In genomic region chr8:34755480-34755879, GRCm38 (mm10) we compare ENCODE assay signal across 28 mouse cellular contexts.
DNase-seq lines count a peak whose midpoint lies in the region; ATAC-seq lines count a peak whose summit lies in the region.
"Had no signal": no experiment of that assay in that cellular context is flagged by ENCODE, and none has a peak within 500 bp of the region (broad histone marks: within the 10 kb centered on the region; RNA-seq: fewer than 3 reads in every experiment).

No protein-coding gene starts in this region.

- no peaks in the 10 kb centered on the region for H3K4me1 ChIP-seq in intestine, embryonic 15.5 days (replicated peaks)
- no peaks in the 10 kb centered on the region for H3K4me1 ChIP-seq in forebrain, embryonic 10.5 days
- H3K4me1 ChIP-seq: embryonic facial prominence, embryonic 12.5 days; embryonic facial prominence, embryonic 15.5 days; forebrain, embryonic 13.5 days; hindbrain, embryonic 15.5 days had no signal

- no peak overlapping the region for H3K9ac ChIP-seq in intestine, embryonic 15.5 days
- H3K9ac ChIP-seq: embryonic facial prominence, embryonic 12.5 days; embryonic facial prominence, embryonic 15.5 days; forebrain, embryonic 13.5 days; heart, embryonic 12.5 days; heart, embryonic 15.5 days; hindbrain, embryonic 15.5 days had no signal

- ATAC-seq in CD4-positive, CD25-positive, alpha-beta regulatory T cell, adult 4 months = peak; percentile 63
- ATAC-seq in intestine, embryonic 15.5 days = no peak
- ATAC-seq: forebrain, embryonic 13.5 days; forebrain, embryonic 16.5 days; intestine, postnatal 0 days; Patski had no signal

- DNase-seq in CD4-positive helper T cell, adult 2 months (ENCODE audit: low read depth, low spot score) = peak; percentile 76
- DNase-seq in induced T-regulatory cell, adult 2 months (ENCODE audit: low read depth) = peak; percentile 91
- DNase-seq in splenic B cell, adult 2 months (ENCODE audit: low read depth, low spot score) = peak; percentile 61
- no peak for DNase-seq in layer of hippocampus, postnatal 25 days (ENCODE audit: extremely low spot score in 1 of 2, low spot score in 1 of 2)
- no peak for DNase-seq in forebrain, embryonic 10.5 days (ENCODE audit: extremely low spot score, low spot score)
- DNase-seq: adrenal gland, adult 2 months; adrenal gland, postnatal 14 days; cerebellum, adult 11 months; cerebellum, adult 2 months; cerebellum, adult 9-11 months; cerebellum, postnatal 25 days; gastrocnemius, postnatal 10 days; gastrocnemius, postnatal 36 days; heart, postnatal 10 days; heart, postnatal 36 days; kidney, adult 2 months had no signal

- H3K4me3 ChIP-seq in intestine, embryonic 15.5 days (replicated peaks) = no peak overlapping the region
- H3K4me3 ChIP-seq in forebrain, embryonic 10.5 days = no peak overlapping the region
- H3K4me3 ChIP-seq: embryonic facial prominence, embryonic 12.5 days; embryonic facial prominence, embryonic 15.5 days; forebrain, embryonic 13.5 days; heart, embryonic 12.5 days; heart, embryonic 15.5 days; hindbrain, embryonic 15.5 days had no signal

- H3K36me3 ChIP-seq in splenic B cell, adult 2 months (ENCODE audit: control insufficient read depth, insufficient read depth, low read length, poor library complexity, severe bottlenecking) = no peaks in the 10 kb centered on the region
- no peaks in the 10 kb centered on the region for H3K36me3 ChIP-seq in intestine, embryonic 15.5 days
- H3K36me3 ChIP-seq in forebrain, embryonic 10.5 days (replicated peaks) = no peaks in the 10 kb centered on the region
- H3K36me3 ChIP-seq: embryonic facial prominence, embryonic 12.5 days; embryonic facial prominence, embryonic 15.5 days; G1E; heart, embryonic 12.5 days; heart, embryonic 15.5 days; hindbrain, embryonic 15.5 days had no signal

- no peak overlapping the region for H3K27ac ChIP-seq in intestine, embryonic 15.5 days
- no peak overlapping the region for H3K27ac ChIP-seq in forebrain, embryonic 10.5 days
- H3K27ac ChIP-seq: embryonic facial prominence, embryonic 12.5 days; embryonic facial prominence, embryonic 15.5 days; forebrain, embryonic 13.5 days; heart, embryonic 15.5 days; hindbrain, embryonic 15.5 days had no signal

- H3K27me3 ChIP-seq in splenic B cell, adult 2 months (ENCODE audit: control insufficient read depth, insufficient read depth, low read length, poor library complexity, severe bottlenecking) = no peaks in the 10 kb centered on the region
- H3K27me3 ChIP-seq in intestine, embryonic 15.5 days (replicated peaks) = no peaks in the 10 kb centered on the region
- no peaks in the 10 kb centered on the region for H3K27me3 ChIP-seq in forebrain, embryonic 10.5 days (ENCODE audit: poor library complexity, severe bottlenecking)
- H3K27me3 ChIP-seq: embryonic facial prominence, embryonic 12.5 days; embryonic facial prominence, embryonic 15.5 days; forebrain, embryonic 13.5 days; heart, embryonic 15.5 days; hindbrain, embryonic 15.5 days; Patski had no signal

- 88% methylated on average over 4 of the region's 4 CpGs for WGBS in intestine, embryonic 15.5 days
- 82% methylated on average over 4 of the region's 4 CpGs for WGBS in forebrain, embryonic 10.5 days

- no peaks in the 10 kb centered on the region for H3K9me3 ChIP-seq in intestine, embryonic 15.5 days
- no peaks in the 10 kb centered on the region for H3K9me3 ChIP-seq in forebrain, embryonic 10.5 days
- H3K9me3 ChIP-seq: embryonic facial prominence, embryonic 12.5 days; embryonic facial prominence, embryonic 15.5 days; forebrain, embryonic 13.5 days; heart, embryonic 12.5 days; heart, embryonic 15.5 days; hindbrain, embryonic 15.5 days had no signal

- H3K4me2 ChIP-seq in intestine, embryonic 15.5 days (replicated peaks) = no peak overlapping the region
- H3K4me2 ChIP-seq: embryonic facial prominence, embryonic 12.5 days; embryonic facial prominence, embryonic 15.5 days; forebrain, embryonic 13.5 days; heart, embryonic 12.5 days; heart, embryonic 15.5 days; hindbrain, embryonic 15.5 days had no signal

Comparison
In these comparisons a context has a peak if more than half of its experiments do, and no peak if none do; other contexts are left out.
1. DNase-seq: peak in CD4-positive helper T cell, adult 2 months (single experiment), induced T-regulatory cell, adult 2 months (single experiment) and splenic B cell, adult 2 months (single experiment); none in layer of hippocampus, postnatal 25 days (0 of 2) and forebrain, embryonic 10.5 days (single experiment).